Mouse (Mus musculus): Measurements from ENCODE around the gene Slc26a11.
"Not testable (repeated sequence)": the region's sequence is repeated elsewhere in the genome, so short reads cannot be mapped to it uniquely, and the experiment has no call there.

The Slc26a11 gene

DNA sequence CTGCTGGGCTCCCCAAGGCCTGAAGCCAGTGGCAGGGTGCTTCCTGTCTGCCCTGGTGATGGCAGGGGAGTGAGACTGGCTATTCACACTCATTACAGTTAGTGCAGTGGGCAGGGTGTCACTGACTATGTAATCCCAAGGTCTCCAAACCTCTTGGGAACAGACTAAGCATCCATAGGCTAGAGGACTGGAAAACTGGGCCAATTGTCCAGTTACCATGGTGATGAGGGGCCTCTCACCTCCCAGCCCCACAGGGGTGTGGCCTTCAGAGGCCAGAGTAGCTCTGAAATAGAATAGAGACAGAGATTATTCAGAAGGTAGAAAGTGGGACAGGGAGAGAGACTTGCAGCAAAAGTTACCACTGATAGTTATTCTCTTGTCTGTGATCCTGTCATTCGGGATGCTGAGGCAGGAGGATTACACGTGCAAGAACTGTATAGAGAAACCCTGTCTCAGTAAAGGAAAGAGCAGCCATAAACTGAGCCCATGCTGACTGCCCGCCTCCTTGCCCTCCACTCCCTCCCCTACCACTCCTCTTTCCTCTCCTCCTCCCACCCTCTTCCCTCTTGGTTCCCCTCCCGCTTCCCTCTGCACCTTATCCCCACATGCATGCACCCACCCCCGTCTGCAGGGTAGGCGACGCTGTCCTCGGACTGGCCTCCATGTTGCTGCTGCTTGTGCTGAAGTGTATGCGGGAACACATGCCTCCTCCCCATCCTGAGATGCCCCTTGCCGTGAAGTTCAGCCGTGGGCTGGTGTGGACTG lies 7.6 kb downstream of the Slc26a11 start:
- in situ Hi-C loops (cut with MseI, MboI), result no loop called here

DNA sequence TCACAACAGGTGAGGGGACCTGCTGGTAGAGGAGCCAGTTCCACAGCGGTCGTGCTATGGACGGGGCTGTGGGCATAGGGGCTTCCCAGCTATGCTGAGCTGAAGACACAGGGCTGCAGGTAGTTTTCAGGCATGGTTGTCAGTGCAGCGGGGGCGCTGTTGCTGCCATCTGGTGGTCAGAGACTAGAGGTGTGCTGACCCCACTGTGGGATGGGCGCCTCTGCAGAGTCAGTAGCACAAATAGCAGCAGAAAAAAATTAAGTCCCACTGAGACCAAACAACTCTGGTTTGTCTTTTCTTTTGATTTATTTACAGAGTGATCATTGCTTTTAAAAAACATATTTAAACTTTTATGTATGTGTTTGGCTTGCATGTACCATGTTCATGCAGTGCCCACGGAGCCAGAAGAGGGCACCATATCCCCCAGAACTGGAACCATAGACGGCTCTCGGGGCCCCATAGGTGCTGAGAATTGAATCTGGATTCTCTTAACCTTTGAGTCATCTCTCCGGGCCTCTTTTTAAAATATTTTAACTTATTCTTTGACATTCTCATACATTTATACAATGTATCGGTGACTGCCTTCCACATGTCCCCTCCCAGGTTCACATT lies 8.3 kb downstream of the Slc26a11 start:
- in situ Hi-C loops (cut with MseI, MboI), result no loop called here

DNA sequence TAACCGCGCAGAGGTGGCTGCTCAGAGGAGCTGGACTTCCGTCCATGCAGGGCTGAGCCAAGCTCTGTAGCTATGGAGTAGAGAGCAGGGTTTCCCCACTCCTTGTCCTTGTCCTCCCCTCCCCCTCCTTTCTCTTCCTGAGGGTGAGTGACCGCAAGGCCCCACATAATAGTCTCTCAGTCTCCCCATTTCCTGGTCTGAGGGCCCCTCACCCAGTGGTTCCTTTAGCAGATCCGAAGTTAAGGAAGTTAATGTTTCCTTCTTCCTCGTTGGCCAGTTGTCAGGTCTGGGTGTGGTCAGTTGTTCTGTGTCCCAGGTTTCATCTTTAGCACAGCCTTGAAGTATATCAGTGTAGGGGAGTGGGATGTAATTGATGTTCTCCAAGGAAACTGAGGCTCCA lies 20.1 kb downstream of the Slc26a11 start:
- in situ Hi-C loops (cut with MseI, MboI), result no loop called here

DNA sequence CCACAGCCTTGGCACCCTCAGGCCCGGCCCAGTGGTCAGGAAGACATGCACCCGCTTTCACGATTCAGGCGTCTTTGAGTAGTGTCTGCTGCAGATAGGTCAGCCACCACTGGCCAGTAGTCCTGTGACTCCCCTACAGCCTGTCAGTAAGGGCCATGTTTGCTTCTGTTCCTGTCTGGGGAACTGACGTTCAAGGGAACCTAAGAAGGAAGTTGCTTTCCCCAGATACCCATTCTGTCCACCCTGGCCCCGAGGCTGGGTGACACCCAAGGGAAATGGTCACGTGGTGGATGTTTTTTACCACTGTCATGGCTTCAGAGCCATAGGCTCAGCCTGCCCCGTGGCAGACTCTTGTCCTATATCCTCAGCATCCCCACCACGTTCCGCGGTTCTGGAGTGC lies 22.0 kb downstream of the Slc26a11 start:
- in situ Hi-C loops (cut with MseI, MboI), result no loop called here

DNA sequence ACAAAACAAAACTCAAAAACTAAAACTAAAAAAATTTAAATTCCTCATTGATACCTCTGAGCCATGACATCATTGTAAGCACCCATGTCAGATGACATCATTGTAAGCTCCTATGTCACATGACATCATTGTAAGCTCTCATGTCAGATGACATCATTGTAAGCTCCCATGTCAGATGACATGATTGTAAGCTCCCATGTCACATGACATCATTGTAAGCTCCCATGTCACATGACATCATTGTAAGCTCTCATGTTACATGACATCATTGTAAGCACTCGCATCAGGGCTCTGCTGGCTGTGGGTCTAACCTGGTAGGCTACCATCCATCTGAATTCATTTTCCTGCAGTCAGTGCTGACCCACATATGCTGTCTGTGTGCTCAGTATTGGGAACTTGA lies 23.2 kb downstream of the Slc26a11 start:
- in situ Hi-C loops (cut with MseI, MboI), result no loop called here

DNA sequence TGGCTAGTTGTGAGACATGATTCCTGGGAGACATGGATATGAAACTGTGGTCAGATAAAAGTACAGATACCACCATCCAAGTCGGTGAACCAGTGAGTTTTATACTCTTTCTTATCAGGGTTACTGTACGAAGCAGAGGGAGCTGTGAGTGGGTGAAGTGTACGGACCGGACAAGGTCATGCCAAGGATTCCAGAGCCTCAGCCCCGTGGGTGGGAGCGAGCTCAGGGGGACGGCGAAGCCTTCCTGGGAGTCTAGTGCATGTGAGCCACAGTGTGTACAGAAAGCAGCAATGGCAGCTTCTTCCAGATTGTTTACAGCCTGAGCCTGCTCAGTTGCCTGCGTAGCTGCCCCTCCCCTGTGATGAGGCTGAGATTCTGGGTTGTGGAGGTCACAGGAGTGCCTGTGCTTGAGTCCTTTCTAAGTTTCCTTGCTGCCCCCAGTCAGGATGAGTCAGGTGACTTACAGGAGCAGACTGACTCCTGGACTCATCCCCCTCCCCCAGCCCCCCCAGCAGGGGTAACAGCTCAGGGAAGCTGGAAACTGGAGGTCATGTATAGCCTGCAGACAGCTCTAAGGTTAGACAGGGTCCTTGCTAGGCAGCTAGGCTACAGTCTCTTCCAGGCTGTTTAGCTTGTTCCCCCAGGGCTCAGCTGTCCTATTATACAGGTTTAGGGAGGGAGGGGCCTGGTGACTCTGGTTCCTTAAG lies 26.4 kb downstream of the Slc26a11 start:
- in situ Hi-C loops (cut with MseI, MboI), result no loop called here

DNA sequence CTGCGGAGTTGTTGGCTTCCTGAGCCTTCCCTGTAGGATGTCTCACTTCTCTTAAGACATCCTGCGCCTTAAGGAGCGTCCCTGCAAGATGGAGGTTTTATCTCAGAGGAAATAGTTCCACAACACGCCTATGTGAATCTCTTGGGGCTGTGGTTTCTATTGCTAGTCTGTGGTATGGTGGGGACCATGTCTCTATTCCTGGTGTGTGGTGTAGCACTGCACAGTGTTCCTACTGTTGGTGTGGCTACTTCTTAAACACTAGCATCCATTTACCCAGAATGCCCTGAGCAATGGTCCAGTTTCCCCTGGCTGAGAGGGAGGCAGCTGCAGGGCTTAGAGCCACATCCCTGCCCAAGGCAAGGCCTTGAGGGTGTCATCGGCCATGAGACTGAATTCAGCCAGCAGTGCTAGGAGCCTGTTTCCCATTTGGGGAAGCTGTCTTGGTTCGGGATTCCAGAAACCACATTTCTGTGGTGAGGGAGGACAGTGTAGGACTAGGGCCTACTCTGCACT lies 27.0 kb downstream of the Slc26a11 start:
- in situ Hi-C loops (cut with MseI, MboI), result no loop called here

DNA sequence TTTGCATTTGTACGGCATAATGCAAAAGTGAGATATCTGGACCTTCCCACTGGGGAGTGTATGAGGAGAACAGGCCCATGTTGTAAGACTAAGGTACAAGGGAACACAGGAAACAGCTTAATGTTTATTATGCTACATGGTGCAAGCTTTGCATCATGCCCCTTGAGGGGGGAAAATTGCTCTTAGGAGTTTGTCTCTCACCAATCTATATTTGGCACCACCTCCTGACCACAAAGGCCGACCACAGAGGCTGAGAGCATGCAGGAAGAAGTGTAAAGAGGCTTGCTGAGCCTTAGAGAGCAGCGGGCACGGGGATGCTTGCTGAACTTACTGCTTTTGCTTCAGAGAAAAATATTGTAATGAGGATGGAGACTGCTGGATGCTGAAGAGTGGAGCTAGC lies 29.5 kb downstream of the Slc26a11 start:
- in situ Hi-C loops (cut with MseI, MboI), result no loop called here

DNA sequence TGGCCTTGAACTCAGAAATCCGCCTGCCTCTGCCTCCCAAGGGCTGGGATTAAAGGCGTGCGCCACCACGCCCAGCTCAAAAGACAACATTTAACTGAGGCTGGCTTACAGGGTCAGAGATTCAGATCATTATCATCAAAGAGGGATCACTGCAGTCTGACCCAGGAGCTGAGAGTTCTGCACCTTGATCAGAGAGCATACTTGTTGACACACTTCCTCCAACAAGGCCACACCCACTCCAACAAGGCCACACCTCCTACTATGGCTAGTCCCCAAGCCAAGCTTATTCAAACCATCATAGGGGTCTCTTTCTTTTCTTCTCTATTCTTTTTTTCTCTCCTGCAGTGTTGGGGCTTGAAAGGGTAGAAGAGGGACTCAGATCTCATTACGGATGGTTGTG lies 30.9 kb downstream of the Slc26a11 start:
- in situ Hi-C loops (cut with MseI, MboI), result no loop called here

DNA sequence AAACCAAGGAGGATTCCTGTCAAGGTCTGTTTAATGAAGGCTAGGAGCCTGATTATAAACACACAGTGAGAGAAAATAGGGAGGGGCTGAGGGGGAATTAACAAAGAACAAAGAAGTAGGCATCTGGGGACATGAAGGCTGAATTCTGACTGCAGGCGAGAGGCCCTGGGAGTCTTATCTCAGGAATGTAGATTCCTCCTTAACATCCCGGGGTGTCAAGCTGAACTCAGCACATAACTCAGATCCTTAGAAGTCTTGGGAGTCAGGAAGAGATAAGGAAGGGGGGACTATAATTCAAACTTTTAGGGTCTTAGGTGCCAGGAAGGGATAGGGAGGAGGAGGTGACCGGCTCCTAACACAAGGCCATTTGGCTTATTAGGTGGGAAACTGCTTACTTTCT lies 31.9 kb downstream of the Slc26a11 start:
- in situ Hi-C loops (cut with MseI, MboI), result not testable (repeated sequence)

DNA sequence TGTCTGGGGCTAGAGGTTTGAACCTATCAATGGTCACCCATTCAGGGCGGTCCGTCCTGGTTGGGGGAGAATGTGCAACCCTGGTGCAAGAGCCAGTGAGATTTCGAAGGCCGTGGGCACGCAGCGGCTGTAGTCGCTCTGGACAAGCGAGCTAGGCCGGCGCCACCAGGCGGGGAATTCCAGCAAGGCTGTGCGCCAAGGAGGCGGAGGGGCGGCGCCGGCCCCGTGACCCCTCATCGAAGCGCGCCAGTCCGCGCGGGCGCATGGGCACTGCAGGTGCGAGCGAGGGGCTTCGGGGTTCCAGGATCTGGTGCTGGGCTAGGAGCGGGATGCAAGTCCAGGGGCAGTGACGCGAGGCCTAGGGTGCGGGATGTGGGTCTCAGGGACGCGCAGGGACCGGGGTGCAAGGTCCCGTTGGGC lies 34.5 kb downstream of the Slc26a11 start:
- in situ Hi-C loops (cut with MseI, MboI), result no loop called here

DNA sequence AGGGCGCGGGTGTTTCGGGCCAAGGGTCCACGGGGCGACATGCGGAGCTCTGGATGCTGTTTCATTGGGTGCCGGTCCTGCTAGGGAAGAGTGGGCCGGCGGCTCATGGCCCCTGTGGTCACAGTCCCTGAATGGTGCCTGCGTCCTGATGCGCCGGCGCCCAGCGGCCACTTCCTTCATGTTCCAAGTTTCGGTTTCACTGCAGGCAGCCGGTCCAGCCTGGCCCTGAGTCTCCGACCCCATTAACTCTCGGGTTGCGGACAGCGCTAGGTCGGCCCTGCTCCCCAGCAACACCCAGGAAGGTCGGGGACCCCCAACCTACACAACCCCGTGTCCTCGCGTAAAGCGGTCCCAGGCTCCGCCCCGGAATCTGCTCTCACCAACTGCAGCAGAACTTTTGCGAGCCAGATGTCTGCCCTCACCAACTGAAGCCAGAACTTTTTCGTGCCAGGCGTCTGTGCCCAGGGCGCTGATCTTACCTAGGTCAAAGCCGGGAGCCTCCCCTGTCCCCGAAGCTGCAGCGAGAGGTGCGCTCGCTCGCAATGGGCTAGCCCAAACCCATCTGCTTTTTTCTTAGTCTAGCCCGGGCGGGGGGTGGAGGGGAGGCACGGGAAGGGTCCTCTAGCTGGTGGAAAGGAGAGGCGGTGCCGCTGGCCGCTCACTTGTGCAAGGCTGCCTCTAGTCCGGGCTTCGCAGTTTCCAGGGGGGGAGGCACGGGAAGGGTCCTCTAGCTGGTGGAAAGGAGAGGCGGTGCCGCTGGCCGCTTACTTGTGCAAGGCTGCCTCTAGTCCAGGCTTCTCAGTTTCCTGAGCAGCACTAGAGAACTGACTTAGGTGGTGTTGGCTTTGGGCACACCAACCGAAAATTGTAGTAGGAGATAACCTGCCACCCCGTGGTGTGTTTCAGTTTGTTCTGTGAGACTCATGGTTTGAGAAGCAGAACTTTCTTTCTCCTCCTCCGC lies 35.2 kb downstream of the Slc26a11 start:
- in situ Hi-C loops (cut with MseI, MboI), result no loop called here

DNA sequence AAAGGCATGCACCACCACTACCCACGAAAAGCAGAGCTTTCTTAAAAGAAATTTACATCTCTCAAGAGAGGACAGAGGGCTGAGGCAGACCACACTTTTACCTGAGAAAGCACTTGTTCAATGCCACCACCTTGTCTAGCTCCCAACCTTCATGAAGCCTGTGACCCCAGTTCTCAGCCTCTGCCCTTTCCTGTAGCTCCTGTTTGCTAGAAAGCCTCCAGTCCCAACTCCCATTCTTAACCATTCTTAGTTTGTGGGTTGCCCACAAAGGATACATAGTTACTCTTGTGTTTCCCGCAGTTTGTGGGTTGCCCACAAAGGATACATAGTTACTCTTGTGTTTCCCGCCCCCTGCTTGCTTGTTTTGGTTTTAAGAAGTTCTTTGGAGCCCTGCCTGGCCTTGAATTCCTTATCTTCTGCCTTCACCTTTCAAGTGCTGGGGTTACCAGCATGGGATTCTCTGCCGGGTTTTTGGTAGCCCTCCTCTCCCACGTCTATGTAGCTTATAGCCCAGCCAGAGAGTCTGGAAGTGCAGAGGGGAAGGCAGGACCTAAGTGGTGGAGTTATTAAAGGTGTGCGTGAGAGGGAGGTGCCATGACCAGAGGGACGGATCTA lies 36.1 kb downstream of the Slc26a11 start:
- in situ Hi-C loops (cut with MseI, MboI), result no loop called here

DNA sequence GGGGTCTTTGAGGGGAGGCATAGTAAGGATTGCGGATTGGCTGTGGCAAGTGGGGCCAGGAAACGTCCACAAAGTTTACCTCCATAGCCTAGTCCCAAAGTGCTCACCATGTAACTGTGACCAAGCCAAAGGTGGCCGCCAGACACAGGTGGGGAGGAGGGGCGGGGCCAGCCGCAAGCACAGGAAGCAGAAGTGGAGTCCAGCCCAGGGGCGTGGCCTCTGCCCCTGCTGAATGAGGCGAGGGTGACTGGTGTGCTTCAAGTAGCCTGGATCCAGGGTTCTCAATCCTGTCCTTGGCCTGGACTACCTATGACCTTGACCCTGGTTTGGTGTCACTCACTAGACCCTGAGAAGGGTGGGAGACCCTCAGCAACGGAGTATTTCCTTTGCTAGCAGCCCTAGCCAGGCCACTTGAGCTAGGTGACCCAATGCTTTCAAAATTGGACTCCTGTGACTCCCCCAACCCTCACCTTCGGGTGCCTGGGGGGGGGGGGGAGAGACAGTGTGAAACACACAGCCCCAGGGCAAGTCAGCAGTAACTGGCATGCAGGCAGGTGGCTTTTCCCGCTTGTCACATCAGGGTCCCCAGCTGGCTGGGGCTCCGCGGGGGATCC lies 36.8 kb downstream of the Slc26a11 start:
- in situ Hi-C loops (cut with MseI, MboI), result no loop called here

DNA sequence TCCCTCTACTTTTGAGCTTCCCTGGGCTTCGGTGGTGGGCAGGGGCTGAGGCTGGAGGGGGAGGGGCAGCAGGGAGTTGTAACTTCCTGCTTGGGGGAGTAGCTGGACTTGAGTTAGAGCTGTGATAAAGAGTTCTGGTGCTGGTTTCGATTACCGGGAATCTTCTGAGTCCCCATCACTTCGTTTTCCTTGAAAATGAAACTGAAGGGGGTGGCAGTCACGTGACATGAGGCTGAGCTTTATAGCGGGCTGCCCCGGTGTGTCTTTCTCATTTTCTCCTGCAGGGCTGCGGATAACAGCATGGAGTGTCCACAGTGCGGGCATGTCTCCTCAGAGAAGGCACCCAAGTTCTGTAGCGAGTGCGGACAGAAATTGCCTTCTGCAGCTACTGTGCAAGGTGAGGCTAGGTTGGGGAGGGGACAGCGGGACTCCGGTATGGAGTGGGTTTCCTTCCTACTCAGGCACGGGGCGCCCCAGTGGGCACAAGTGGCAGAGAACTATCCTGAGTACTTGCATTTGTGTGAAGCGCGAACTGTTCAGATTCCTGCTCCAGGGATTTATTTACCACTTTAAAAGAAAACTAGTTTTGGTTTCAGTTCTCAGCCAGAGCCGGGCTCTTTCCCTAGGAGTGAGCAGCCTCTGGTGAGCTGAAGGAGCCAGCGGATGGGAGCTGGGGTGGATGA lies 37.6 kb downstream of the Slc26a11 start, which contains the start of gene Rnf213:
Gene Rnf213, plus strand, starts transcription at position 301 of the 683 bp plus-strand sequence.
- in situ Hi-C loops (cut with MseI, MboI), result no loop called here

DNA sequence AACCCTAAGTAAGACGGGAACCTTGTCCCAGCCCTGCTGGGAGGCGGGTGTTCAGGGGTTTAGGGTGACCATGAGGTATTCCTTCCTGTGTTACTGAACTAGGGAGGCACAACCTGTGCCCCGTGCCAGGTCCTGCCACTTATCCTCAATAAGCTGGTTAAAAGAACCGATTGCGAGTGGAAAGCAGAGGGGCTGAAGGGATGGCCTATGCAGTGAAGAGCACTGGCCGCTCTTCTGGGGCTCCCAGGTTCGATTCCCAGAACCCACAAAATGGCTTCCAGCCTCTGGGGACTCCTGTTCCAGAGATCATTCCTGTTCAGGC lies 38.1 kb downstream of the Slc26a11 start:
- in situ Hi-C loops (cut with MseI, MboI), result no loop called here

DNA sequence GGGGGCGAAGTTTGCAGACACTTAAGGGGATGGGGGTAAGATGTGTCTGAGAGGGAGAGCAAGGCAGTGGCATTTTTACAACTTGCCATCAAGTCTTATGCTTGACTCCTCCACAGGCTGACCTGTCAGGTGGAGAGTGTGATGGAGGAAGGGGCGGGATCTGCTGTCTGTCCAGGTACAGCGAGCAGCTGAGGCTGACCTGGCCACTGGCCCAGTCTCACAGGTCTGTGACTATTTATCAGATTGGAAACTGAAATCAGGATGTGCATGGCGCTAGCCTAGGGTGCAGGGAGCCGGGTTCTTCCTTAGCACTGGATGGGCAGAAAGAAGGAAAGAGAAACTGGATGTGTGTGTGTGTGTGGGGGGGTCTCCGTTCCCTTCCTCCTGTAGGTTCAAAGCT lies 38.9 kb downstream of the Slc26a11 start:
- in situ Hi-C loops (cut with MseI, MboI), result no loop called here

DNA sequence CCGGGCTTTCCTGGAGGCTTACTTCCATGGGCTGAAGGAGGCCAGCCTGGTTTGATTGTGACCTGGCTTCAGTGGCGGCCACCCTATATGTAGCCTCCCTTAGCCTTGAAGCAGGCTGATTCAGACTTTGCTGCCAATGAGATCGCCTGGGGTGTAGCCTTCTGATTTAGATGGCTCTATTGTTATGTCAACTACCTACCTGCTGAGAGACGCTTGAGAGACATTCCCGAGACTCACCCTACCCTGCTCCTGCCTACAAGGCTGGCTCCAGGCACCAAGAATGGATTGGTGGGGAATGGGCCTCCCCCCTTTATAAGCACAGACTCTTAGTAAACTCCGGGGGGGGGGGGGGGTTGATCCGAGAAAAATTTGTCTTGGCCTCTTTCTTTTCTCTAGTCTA lies 40.0 kb downstream of the Slc26a11 start:
- in situ Hi-C loops (cut with MseI, MboI), result no loop called here

DNA sequence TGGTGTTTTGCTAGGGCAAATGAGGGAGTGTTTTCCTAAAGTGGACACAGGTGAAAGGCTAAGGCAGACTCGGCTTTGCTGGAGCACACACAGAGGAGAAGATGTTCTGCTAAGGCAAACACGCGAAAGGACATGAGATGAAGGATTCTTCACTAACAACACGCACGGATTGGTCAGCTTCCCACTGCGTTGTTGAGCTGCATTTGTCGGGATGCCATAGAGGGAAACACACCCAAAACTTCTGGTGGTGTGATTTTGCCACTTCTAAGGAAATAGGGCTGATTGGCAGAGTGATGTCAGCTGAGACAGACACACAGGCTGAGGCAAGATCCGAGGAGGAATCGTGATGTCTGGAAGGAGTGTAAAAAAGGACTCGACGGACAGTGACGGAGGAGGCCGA lies 40.6 kb downstream of the Slc26a11 start:
- in situ Hi-C loops (cut with MseI, MboI), result no loop called here

DNA sequence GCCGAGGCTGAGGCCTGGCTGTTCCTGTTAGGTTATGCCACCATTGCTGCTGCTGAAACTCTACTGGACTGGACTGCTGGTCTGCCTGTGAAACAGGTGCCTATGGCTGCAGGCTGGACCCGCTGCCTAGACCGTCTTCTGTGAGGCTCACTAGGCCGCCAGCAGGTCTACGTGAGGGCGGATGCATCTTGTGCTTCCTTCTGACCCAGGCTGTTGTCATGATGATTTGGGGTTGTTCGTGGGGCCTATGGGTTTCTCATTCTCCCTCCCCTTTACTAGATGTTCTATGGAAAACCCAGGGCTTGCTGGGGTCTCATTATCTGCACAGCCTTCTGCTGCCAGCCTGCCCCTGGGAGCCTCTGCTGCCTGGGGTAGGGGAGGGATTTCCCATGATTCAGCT lies 41.1 kb downstream of the Slc26a11 start:
- in situ Hi-C loops (cut with MseI, MboI), result no loop called here

Data from mouse trophoblast stem cell (cell line).